Mouse (Mus musculus) hindlimb bud, embryonic 11.5 days (tissue): Measurements from ENCODE around the gene Gm10638.

ENCODE experiments used
- DNase-seq: peaks from one replicate; pipeline ENCODE4 v3.0.0-alpha.2; 2012; ENCODE audit warnings: low read depth, low spot score; ENCODE audit errors: extremely low spot score

Gene Gm10638

DNA sequence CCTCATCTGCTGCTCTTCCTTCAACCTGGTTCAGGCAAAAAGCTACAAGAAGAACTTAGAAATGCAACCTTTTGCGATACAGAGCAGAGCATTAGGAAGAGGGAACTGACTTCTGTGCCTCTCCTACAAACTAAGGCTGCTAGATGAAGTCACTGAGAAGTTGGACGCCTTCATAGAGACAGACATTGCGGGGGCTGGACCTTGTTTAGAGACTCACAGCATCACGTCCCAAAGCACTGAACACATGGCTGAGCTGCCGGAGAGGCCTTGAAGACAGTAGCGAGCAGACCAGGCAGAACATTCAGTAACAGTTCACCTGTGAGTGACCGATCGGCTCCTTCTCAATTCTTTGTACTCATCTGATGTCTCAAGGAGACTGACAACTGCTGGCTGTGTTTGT lies 35.6 kb downstream of the Gm10638 start:
- DNase-seq = no peak

DNA sequence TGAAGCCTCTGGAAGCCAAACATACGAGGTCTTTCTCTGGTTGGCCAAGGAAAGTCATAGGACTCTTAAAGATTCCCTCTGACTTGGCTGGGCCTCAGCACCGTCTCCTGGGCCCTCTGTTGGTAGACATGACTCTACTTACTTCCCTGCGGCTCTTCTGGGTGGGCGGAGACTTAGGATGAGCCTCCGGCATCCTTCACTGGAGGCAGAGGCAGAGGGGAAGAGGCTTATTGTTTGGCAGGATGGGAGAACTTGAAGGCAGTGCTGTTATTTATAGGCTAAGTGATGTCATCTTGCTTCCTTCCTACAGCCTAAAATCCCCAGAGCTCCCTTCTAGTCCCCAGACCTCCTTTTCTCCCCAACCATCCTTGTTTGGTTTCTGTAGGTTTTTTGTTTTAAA lies 41.0 kb downstream of the Gm10638 start:
- DNase-seq = no peak

GRCm38 (mm10) chr8:86787891-86788420 lies 42.5 kb downstream of the Gm10638 start:
- no peak for DNase-seq

- no peak for DNase-seq
Measured at GRCm38 (mm10) chr8:86789576-86789975, 44.1 kb downstream of the Gm10638 start.

GRCm38 (mm10) chr8:86791542-86791941 lies 46.0 kb downstream of the Gm10638 start:
- no peak for DNase-seq

DNA sequence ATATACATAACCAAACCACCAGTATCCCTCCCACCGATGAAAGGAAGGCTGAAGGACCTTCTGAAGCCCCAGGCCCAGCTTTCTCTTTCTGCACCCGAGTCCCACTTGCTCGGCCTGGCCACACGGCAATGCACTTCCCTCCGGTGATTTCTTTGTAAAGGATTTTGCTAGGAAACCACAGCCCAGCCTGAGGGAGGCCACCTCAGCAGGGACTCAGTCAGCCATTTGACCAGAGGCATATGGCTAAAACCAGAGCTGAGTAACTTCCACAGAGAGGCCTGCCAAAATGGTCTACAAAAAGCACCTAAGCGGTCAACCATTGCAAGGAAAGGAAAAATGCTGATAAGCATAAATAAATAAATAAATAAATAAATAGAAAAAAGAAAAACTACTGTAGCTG lies 49.2 kb downstream of the Gm10638 start:
- DNase-seq = no peak
